Mouse (Mus musculus) lung, embryonic 14.5 days (tissue): ENCODE results near the gene Tipin. TPM values are rescaled to one million over a fixed set of nuclear protein-coding genes. Genes with fewer than 3 reads are reported as not detected.

Experiments used
- ATAC-seq: fragments of 200-750 bp; cut with Nextera tagmentation; 2 replicates; pipeline ENCODE4 v1.8.0; 2017; ENCODE audit warnings: mild to moderate bottlenecking, moderate TSS enrichment, moderate library complexity; ENCODE audit not compliant: insufficient read depth
- DNase-seq: peaks from one replicate; pipeline ENCODE4 v3.0.0-alpha.2; 2015
- H3K27ac ChIP-seq: fragments of 300-500 bp; sonication (generic); 2 replicates; pipeline ENCODE4 v1.5.1; 2014; ENCODE audit warnings: low read depth, mild to moderate bottlenecking, moderate library complexity
- H3K27me3 ChIP-seq: fragments of 300-500 bp; sonication (generic); 2 replicates; pipeline ENCODE4 v1.6.1; 2014; ENCODE audit warnings: low read length, control low read depth; ENCODE audit not compliant: insufficient read depth
- H3K36me3 ChIP-seq: fragments of 300-500 bp; sonication (generic); 2 replicates; pipeline ENCODE4 v1.6.1; 2014; ENCODE audit warnings: control low read depth; ENCODE audit not compliant: insufficient read depth
- H3K4me1 ChIP-seq: fragments of 300-500 bp; sonication (generic); 2 replicates; pipeline ENCODE4 v1.6.1; 2014; ENCODE audit warnings: antibody characterized with exemption, control low read depth; ENCODE audit not compliant: insufficient read depth
- H3K4me2 ChIP-seq: fragments of 300-500 bp; sonication (generic); 2 replicates; pipeline ENCODE4 v1.6.1; 2014; ENCODE audit warnings: mild to moderate bottlenecking
- H3K4me3 ChIP-seq: fragments of 300-500 bp; sonication (generic); 2 replicates; pipeline ENCODE4 v1.5.1; 2014; ENCODE audit warnings: low read depth, low read length
- H3K9ac ChIP-seq: fragments of 300-500 bp; sonication (generic); 2 replicates; pipeline ENCODE4 v1.6.1; 2014
- H3K9me3 ChIP-seq: fragments of 300-500 bp; sonication (generic); 2 replicates; pipeline ENCODE4 v1.6.1; 2016; ENCODE audit warnings: low read depth, low read length, control low read depth
- CTCF ChIP-seq: IDR thresholded peaks from 2 replicates; pipeline ENCODE4 v1.5.1; 2016; ENCODE audit warnings: antibody characterized with exemption, low read depth
- WGBS: fragments of 180-500 bp; shearing (Covaris S2); extraction: QIAGEN DNeasy Blood & Tissue Kit; methylation state at CpG from one replicate; pipeline ENCODE4 v1.1.7; 2014; 5-methylcytosine and 5-hydroxymethylcytosine counted together
- polyA plus RNA-seq: library from polyadenylated mRNA; unstranded; fragments of >200 nt; fragmentation: Nextera tagmentation; extraction: Ambion mirVana; gene quantifications from 2 replicates; pipeline ENCODE4 v1.2.1, GENCODE M21; 2014

The Tipin gene
- polyA plus RNA-seq, 1 experiment from 2014 or later, result 288 TPM

DNA sequence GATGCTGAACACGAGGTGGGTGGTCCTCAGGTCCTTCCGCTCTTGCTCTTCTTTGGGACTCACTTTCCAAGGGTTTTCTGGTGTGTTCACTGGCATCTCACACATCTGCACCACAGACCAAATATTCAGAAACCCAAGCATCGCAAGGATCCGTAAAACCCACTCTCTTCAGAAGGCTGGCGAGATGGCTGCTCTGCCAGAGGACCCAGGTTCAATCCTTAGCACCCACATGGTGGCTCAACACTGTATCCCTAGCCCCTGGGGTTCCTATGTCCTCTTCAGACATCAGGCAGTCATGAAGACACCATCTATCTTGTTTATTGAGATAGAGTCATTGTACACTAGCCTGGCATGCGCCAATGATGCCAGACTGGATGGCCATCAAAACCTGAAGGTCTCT is 33.3 kb downstream of the Tipin start:
- no peak overlapping the region for H3K27ac ChIP-seq
- no peak overlapping the region for H3K4me3 ChIP-seq
- TF ChIP-seq CTCF, result no peak
- peaks cover 65% of the 10 kb centered on the region for H3K36me3 ChIP-seq
- 94% methylated on average over 6 of the region's 6 CpGs for WGBS
- no peaks in the 10 kb centered on the region for H3K9me3 ChIP-seq
- H3K4me2 ChIP-seq, result no peak overlapping the region
- no peak for DNase-seq
- no peaks in the 10 kb centered on the region for H3K27me3 ChIP-seq
- no peak overlapping the region for H3K9ac ChIP-seq
- no peak for ATAC-seq
- no peaks in the 10 kb centered on the region for H3K4me1 ChIP-seq

- Histone ChIP-seq H3K9ac (no peak overlapping the region), H3K9me3 (no peaks in the 10 kb centered on the region), H3K27me3 (no peaks in the 10 kb centered on the region), H3K27ac (no peak overlapping the region), H3K36me3 (peaks cover 69% of the 10 kb centered on the region), H3K4me3 (no peak overlapping the region), H3K4me1 (no peaks in the 10 kb centered on the region), H3K4me2 (no peak overlapping the region)
- WGBS, result 95% methylated on average over 5 of the region's 5 CpGs
- DNase-seq (no peak), ATAC-seq (no peak)
- TF ChIP-seq CTCF, result no peak
Observed at GRCm38 (mm10) chr9:64316986-64317385, 35.6 kb downstream of the Tipin start.

- Histone ChIP-seq H3K36me3 (peaks cover 77% of the 10 kb centered on the region), H3K9me3 (no peaks in the 10 kb centered on the region), H3K27ac (no peak overlapping the region), H3K4me3 (no peak overlapping the region), H3K9ac (no peak overlapping the region), H3K4me2 (no peak overlapping the region), H3K4me1 (no peaks in the 10 kb centered on the region), H3K27me3 (no peaks in the 10 kb centered on the region)
- DNase-seq, result no peak
- 91% methylated on average over 7 of the region's 7 CpGs for WGBS
- ATAC-seq, result no peak
- no peak for TF ChIP-seq CTCF
Observed at GRCm38 (mm10) chr9:64323976-64324375, 42.6 kb downstream of the Tipin start.

- DNase-seq (no peak), ATAC-seq (no peak)
- Histone ChIP-seq H3K9ac (no peak overlapping the region), H3K4me3 (no peak overlapping the region), H3K4me2 (no peak overlapping the region), H3K4me1 (peaks cover 8% of the 10 kb centered on the region; the same call in 1 of the 2 replicates), H3K27ac (no peak overlapping the region), H3K9me3 (no peaks in the 10 kb centered on the region), H3K36me3 (peaks cover 26% of the 10 kb centered on the region), H3K27me3 (no peaks in the 10 kb centered on the region)
- WGBS, result 87% methylated on average over 6 of the region's 6 CpGs
- TF ChIP-seq CTCF, result no peak
Observed at GRCm38 (mm10) chr9:64335825-64336224, 54.4 kb downstream of the Tipin start.

DNA sequence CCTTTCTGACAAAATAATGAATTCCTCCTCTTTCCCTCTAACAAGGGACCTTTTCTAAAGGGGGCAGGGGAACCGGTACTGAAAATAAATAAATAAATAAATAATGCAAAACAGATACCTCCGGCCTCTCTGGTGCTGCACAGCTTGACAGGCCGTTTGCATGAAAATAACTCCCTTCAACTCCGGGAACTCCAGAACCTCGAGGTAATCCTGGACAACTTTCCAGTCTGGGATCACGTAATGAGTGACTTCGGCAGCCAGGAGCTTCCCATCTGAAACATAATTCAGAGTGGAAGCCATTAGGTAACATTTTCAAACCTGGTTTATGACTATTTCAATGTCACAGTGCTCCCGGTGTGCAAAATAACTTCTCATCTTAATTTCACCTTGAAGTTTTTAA is 58.0 kb downstream of the Tipin start:
- peaks cover 20% of the 10 kb centered on the region for H3K36me3 ChIP-seq
- ATAC-seq (no peak), DNase-seq (peak; percentile 9)
- H3K27ac ChIP-seq, result peak overlapping the region; percentile 100; the same call in 1 of the 2 replicates
- TF ChIP-seq CTCF, result no peak
- H3K4me1 ChIP-seq, result peaks cover 8% of the 10 kb centered on the region; the same call in 1 of the 2 replicates
- 54% methylated on average over 8 of the region's 8 CpGs for WGBS
- no peaks in the 10 kb centered on the region for H3K9me3 ChIP-seq
- peak overlapping the region; percentile 86 for H3K4me2 ChIP-seq
- H3K9ac ChIP-seq, result peak overlapping the region; percentile 99
- no peaks in the 10 kb centered on the region for H3K27me3 ChIP-seq
- peak overlapping the region; percentile 67 for H3K4me3 ChIP-seq

DNA sequence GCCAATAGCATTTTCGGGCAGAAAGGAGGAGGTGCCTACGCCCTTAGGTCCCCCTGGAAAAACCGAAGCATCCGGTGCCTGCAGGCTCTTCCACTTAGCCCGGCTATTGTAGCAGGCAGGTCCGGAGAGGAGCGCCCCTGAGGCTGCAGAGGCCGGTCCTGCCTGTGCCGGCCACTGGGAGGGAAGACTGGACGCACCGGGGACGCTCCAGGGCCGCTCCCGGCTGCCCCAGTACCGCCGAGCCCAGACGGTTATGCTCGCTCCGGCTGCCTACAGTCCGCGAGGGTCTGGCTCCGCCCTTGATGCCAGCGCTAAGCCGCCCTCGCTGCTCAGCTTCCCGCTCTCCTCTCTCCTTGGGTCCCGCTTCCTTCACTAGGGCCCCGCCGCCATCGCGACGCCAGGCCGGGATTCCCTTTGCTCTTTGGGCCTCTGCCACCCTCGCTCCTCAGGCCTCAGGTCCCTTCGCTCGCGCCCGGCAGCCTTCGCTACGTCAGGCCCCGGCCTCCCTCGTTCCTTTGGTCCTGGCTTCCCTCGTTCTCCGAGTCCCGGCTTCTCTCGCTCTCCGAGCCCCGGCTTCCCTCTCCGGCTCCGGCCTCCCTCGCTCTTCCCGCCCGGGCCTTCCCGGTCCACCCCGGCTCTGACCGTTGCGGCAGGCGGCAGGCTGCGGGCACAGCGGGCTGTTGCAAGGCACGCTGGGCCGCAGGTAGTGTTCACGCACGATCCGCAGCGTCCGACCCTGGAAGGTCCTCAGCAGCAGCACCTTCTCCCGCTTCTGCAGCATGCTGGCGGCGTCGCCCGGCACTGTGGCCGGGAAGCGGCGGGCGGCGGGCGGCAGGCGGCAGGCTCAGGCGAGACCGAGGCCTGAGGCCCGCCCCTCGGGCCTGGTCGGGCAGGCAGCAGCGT is 59.2 kb downstream of the Tipin start:
- peak overlapping the region; percentile 86 for H3K4me2 ChIP-seq

DNA sequence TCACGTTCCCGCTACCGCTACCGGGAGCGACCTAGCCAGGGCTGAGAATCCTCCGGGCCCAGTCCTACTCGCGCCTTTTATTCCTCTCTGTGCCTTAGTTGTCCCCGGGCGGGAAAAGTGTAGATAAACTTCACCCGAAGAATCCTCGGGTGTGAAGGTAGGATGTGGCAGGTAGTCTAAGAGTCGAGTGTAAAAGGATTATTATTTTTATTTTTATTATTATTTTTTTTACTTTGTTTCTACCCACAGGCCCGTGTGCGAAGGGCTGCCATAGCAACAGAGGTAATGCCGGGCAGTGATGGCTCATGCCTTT is 59.8 kb downstream of the Tipin start, which contains the start of gene Dis3l:
Dis3l (minus strand) TSS at position 35 of the 313 bp plus-strand sequence.
- Histone ChIP-seq H3K36me3 (peaks cover 13% of the 10 kb centered on the region; the same call in 1 of the 2 replicates), H3K9me3 (no peaks in the 10 kb centered on the region), H3K4me1 (peaks cover 8% of the 10 kb centered on the region; the same call in 1 of the 2 replicates), H3K27me3 (no peaks in the 10 kb centered on the region), H3K4me3 (peak within 1 kb of the TSS; percentile 67), H3K9ac (peak within 1 kb of the TSS; percentile 99), H3K27ac (peak within 1 kb of the TSS; percentile 100), H3K4me2 (peak within 1 kb of the TSS; percentile 86)
- DNase-seq (no peak), ATAC-seq (no peak)
- 7% methylated on average over 16 of the region's 16 CpGs for WGBS
- no peak for TF ChIP-seq CTCF

More for the DNA sequence above, 59.2 kb downstream of the Tipin start:
- peak; percentile 4; the same call in 1 of the 2 replicates for TF ChIP-seq CTCF
- peak overlapping the region; percentile 67 for H3K4me3 ChIP-seq
- DNase-seq (peak; percentile 85), ATAC-seq (peak; percentile 93)
- H3K36me3 ChIP-seq, result peaks cover 15% of the 10 kb centered on the region; the same call in 1 of the 2 replicates
- peak overlapping the region; percentile 100 for H3K27ac ChIP-seq
- no peaks in the 10 kb centered on the region for H3K27me3 ChIP-seq
- peaks cover 8% of the 10 kb centered on the region; the same call in 1 of the 2 replicates for H3K4me1 ChIP-seq
- whole genome bisulfite sequencing, result under 1% methylated on average over 83 of the region's 85 CpGs
- no peaks in the 10 kb centered on the region for H3K9me3 ChIP-seq
- peak overlapping the region; percentile 99 for H3K9ac ChIP-seq
